Mouse (Mus musculus) cortical plate, adult 2 months (tissue): ENCODE data around the gene Gxylt2. TPM values are rescaled to one million over a fixed set of nuclear protein-coding genes. Genes with fewer than 3 reads are reported as not detected.

Experiments used
- H3K27ac ChIP-seq: fragments of 200-500 bp; 2 replicates; pipeline ENCODE4 v1.5.1; 2012; ENCODE audit warnings: low read length, control low read depth, inconsistent platforms; ENCODE audit not compliant: insufficient read depth
- H3K4me1 ChIP-seq: fragments of 200-500 bp; 2 replicates; pipeline ENCODE4 v1.6.1; 2011; ENCODE audit warnings: low read length; ENCODE audit not compliant: control insufficient read depth, insufficient read depth
- H3K4me3 ChIP-seq: fragments of 200-500 bp; 2 replicates; pipeline ENCODE4 v1.5.1; 2011; ENCODE audit warnings: mild to moderate bottlenecking, low read length, control low read depth; ENCODE audit not compliant: insufficient read depth
- CTCF ChIP-seq: fragments of 200-500 bp; IDR thresholded peaks from 2 replicates; pipeline ENCODE4 v1.5.1; 2011; ENCODE audit warnings: mild to moderate bottlenecking, control low read depth, low read length; ENCODE audit not compliant: insufficient read depth; ENCODE audit errors: extremely low read depth
- POLR2A ChIP-seq: fragments of 200-500 bp; IDR thresholded peaks from 2 replicates; pipeline ENCODE4 v1.6.1; 2011; ENCODE audit warnings: mild to moderate bottlenecking, low read length, control low read depth; ENCODE audit not compliant: insufficient read depth; ENCODE audit errors: extremely low read depth
- polyA plus RNA-seq: library from polyadenylated mRNA; depleted of rRNA; stranded (reverse); fragments of >200 nt; gene quantifications from 2 replicates; pipeline ENCODE4 v1.2.3, GENCODE M21; 2012

The Gxylt2 gene
- polyA plus RNA-seq, 1 experiment = 0.77 TPM

- Histone ChIP-seq H3K4me3 (no peak overlapping the region), H3K4me1 (no peaks in the 10 kb centered on the region), H3K27ac (no peak overlapping the region)
- TF ChIP-seq CTCF (no peak), POLR2A (no peak)
Measured at GRCm38 (mm10) chr6:100787726-100788125, 83.2 kb downstream of the Gxylt2 start.

- no peak overlapping the region for H3K4me3 ChIP-seq
- no peak overlapping the region for H3K27ac ChIP-seq
- TF ChIP-seq CTCF = no peak
- no peaks in the 10 kb centered on the region for H3K4me1 ChIP-seq
Measured at GRCm38 (mm10) chr6:100789161-100789560, 84.6 kb downstream of the Gxylt2 start.

- Histone ChIP-seq H3K4me1 (no peaks in the 10 kb centered on the region), H3K4me3 (no peak overlapping the region), H3K27ac (no peak overlapping the region)
- no peak for TF ChIP-seq POLR2A
- TF ChIP-seq CTCF = no peak
Measured at GRCm38 (mm10) chr6:100792055-100792659, 87.6 kb downstream of the Gxylt2 start.

- no peak overlapping the region for H3K4me3 ChIP-seq
- H3K27ac ChIP-seq = no peak overlapping the region
- no peaks in the 10 kb centered on the region for H3K4me1 ChIP-seq
- TF ChIP-seq CTCF (no peak), POLR2A (no peak)
Measured at GRCm38 (mm10) chr6:100792973-100793769, 88.6 kb downstream of the Gxylt2 start.

GRCm38 (mm10) chr6:100795797-100796196 lies 91.3 kb downstream of the Gxylt2 start:
- Histone ChIP-seq H3K4me1 (no peaks in the 10 kb centered on the region), H3K27ac (no peak overlapping the region), H3K4me3 (no peak overlapping the region)
- TF ChIP-seq POLR2A = no peak
- TF ChIP-seq CTCF = no peak

- TF ChIP-seq POLR2A = no peak
- TF ChIP-seq CTCF = no peak
- no peaks in the 10 kb centered on the region for H3K4me1 ChIP-seq
Measured at GRCm38 (mm10) chr6:100799290-100799689, 94.8 kb downstream of the Gxylt2 start.

GRCm38 (mm10) chr6:100799766-100800165 lies 95.2 kb downstream of the Gxylt2 start:
- no peak for TF ChIP-seq POLR2A
- no peak for TF ChIP-seq CTCF
- Histone ChIP-seq H3K4me3 (no peak overlapping the region), H3K27ac (no peak overlapping the region), H3K4me1 (no peaks in the 10 kb centered on the region)

More at GRCm38 (mm10) chr6:100799290-100799689, 94.8 kb downstream of the Gxylt2 start:
- Histone ChIP-seq H3K4me3 (no peak overlapping the region), H3K27ac (no peak overlapping the region)

- H3K27ac ChIP-seq = no peak overlapping the region
- TF ChIP-seq CTCF (no peak), POLR2A (no peak)
- H3K4me3 ChIP-seq = no peak overlapping the region
- H3K4me1 ChIP-seq = no peaks in the 10 kb centered on the region
Measured at GRCm38 (mm10) chr6:100800497-100800955, 96.0 kb downstream of the Gxylt2 start.

- TF ChIP-seq POLR2A (no peak), CTCF (no peak)
- Histone ChIP-seq H3K4me3 (no peak overlapping the region), H3K27ac (no peak overlapping the region), H3K4me1 (no peaks in the 10 kb centered on the region)
Measured at GRCm38 (mm10) chr6:100802381-100803083, 98.0 kb downstream of the Gxylt2 start.

- Histone ChIP-seq H3K4me1 (no peaks in the 10 kb centered on the region), H3K4me3 (no peak overlapping the region), H3K27ac (no peak overlapping the region)
- TF ChIP-seq POLR2A (no peak), CTCF (no peak)
Measured at GRCm38 (mm10) chr6:100803250-100803649, 98.7 kb downstream of the Gxylt2 start.
